Mouse (Mus musculus) embryonic facial prominence, embryonic 12.5 days (tissue): ENCODE data around the gene Timp4. TPM values are rescaled to one million over a fixed set of nuclear protein-coding genes. Genes with fewer than 3 reads are reported as not detected.

Experiments used
- ATAC-seq: fragments of 200-750 bp; cut with Nextera tagmentation; 2 replicates; pipeline ENCODE4 v1.8.0; 2017; ENCODE audit not compliant: insufficient number of reproducible peaks, insufficient read depth, low FRiP score, low TSS enrichment
- H3K27ac ChIP-seq: fragments of 300-500 bp; sonication (generic); 2 replicates; pipeline ENCODE4 v1.5.1; 2016; ENCODE audit warnings: mild to moderate bottlenecking
- H3K27me3 ChIP-seq: fragments of 300-500 bp; sonication (generic); 2 replicates; pipeline ENCODE4 v1.6.1; 2016; ENCODE audit warnings: mild to moderate bottlenecking, moderate library complexity
- H3K36me3 ChIP-seq: fragments of 300-500 bp; sonication (generic); 2 replicates; pipeline ENCODE4 v1.6.1; 2016; ENCODE audit warnings: mild to moderate bottlenecking
- H3K4me1 ChIP-seq: fragments of 300-500 bp; sonication (generic); 2 replicates; pipeline ENCODE4 v1.6.1; 2016
- H3K4me2 ChIP-seq: fragments of 300-500 bp; sonication (generic); replicated peaks from 2 replicates; pipeline ENCODE4 v1.6.1; 2016; ENCODE audit warnings: mild to moderate bottlenecking, moderate library complexity
- H3K4me3 ChIP-seq: fragments of 300-500 bp; sonication (generic); 2 replicates; pipeline ENCODE4 v1.5.1; 2016; ENCODE audit warnings: mild to moderate bottlenecking
- H3K9ac ChIP-seq: fragments of 300-500 bp; sonication (generic); 2 replicates; pipeline ENCODE4 v1.6.1; 2016; ENCODE audit warnings: mild to moderate bottlenecking, moderate library complexity
- H3K9me3 ChIP-seq: fragments of 300-500 bp; sonication (generic); 2 replicates; pipeline ENCODE4 v1.6.1; 2016; ENCODE audit warnings: mild to moderate bottlenecking, moderate library complexity
- WGBS: fragments of 180-500 bp; shearing (Covaris S2); methylation state at CpG from one replicate; pipeline ENCODE4 v1.1.7; 2016; 5-methylcytosine and 5-hydroxymethylcytosine counted together
- polyA plus RNA-seq: library from polyadenylated mRNA; unstranded; fragments of >200 nt; fragmentation: Nextera tagmentation; extraction: Ambion mirVana; gene quantifications from 2 replicates; pipeline ENCODE4 v1.2.1, GENCODE M21; 2016

Timp4 gene
- polyA plus RNA-seq, 1 experiment from 2014 or later = 0.47 TPM

- Histone ChIP-seq H3K27me3 (no peaks in the 10 kb centered on the region), H3K4me2 (no peak overlapping the region), H3K27ac (no peak overlapping the region), H3K4me3 (no peak overlapping the region), H3K9me3 (no peaks in the 10 kb centered on the region), H3K4me1 (peaks cover 8% of the 10 kb centered on the region; the same call in 1 of the 2 replicates), H3K36me3 (no peaks in the 10 kb centered on the region), H3K9ac (no peak overlapping the region)
- WGBS = 78% methylated on average over 9 of the region's 9 CpGs
- no peak for ATAC-seq
Observed at GRCm38 (mm10) chr6:115274705-115275104, 22.7 kb upstream of the Timp4 start.

DNA sequence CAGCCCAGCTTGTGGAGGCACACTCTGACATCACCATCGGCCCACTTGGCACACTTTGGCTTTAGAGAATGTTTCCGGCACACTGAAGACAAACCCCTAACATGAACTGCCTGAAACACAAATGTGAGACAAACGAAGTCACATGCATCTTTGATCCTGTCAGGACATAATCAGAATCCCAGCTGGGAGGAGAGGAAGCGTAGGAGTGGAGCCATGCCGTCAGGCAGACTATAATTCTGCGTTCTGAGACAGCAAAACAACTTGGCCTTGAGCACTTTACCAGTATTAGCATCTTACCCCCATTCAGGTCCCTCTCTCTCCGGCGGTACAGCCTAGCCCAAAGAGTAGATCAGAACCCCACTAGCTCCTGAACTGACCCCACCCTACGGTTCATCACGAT lies 21.3 kb upstream of the Timp4 start:
- no peak overlapping the region for H3K4me2 ChIP-seq
- H3K36me3 ChIP-seq = no peaks in the 10 kb centered on the region
- no peak for ATAC-seq
- no peak overlapping the region for H3K27ac ChIP-seq
- no peak overlapping the region for H3K9ac ChIP-seq
- H3K4me1 ChIP-seq = peaks cover 8% of the 10 kb centered on the region; the same call in 1 of the 2 replicates
- WGBS = 86% methylated on average over 10 of the region's 10 CpGs
- H3K4me3 ChIP-seq = no peak overlapping the region
- H3K27me3 ChIP-seq = no peaks in the 10 kb centered on the region
- H3K9me3 ChIP-seq = no peaks in the 10 kb centered on the region

- no peaks in the 10 kb centered on the region for H3K27me3 ChIP-seq
- no peaks in the 10 kb centered on the region for H3K9me3 ChIP-seq
- no peak overlapping the region for H3K27ac ChIP-seq
- no peaks in the 10 kb centered on the region for H3K36me3 ChIP-seq
- no peak overlapping the region for H3K9ac ChIP-seq
- WGBS = 18% methylated on average over 4 of the region's 4 CpGs
- no peak overlapping the region for H3K4me2 ChIP-seq
- H3K4me3 ChIP-seq = no peak overlapping the region
- ATAC-seq = 0 out of 2 replicates have a peak, but pooled peaks have one; percentile 35
- peaks cover 8% of the 10 kb centered on the region; the same call in 1 of the 2 replicates for H3K4me1 ChIP-seq
Observed at GRCm38 (mm10) chr6:115271866-115272271, 19.9 kb upstream of the Timp4 start.

GRCm38 (mm10) chr6:115271326-115271725 lies 19.3 kb upstream of the Timp4 start:
- Histone ChIP-seq H3K27me3 (no peaks in the 10 kb centered on the region), H3K9me3 (no peaks in the 10 kb centered on the region), H3K9ac (no peak overlapping the region), H3K4me1 (peaks cover 8% of the 10 kb centered on the region; the same call in 1 of the 2 replicates), H3K4me2 (no peak overlapping the region), H3K27ac (no peak overlapping the region), H3K36me3 (no peaks in the 10 kb centered on the region), H3K4me3 (no peak overlapping the region)
- no peak for ATAC-seq
- WGBS = 75% methylated on average over 3 of the region's 3 CpGs

DNA sequence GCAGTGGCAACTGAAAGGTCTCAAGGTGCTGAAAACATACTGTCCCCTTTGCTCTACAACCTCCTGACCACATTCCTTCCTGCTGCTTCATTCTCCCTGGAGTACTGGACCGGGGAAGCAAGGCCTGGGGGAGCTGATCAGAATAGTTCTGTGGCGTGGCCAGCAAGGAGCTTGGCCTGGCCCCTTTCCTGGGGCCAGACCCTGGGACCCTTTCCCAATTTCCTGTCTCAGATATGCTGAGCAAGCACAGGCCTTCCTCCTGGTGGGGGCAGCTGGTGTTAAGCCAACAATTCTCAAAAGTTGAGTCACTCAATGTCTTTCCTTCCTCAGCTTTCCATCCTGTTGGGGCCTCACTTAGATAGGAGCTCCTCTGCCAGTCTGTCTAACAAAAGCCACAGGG lies 18.1 kb upstream of the Timp4 start:
- H3K4me1 ChIP-seq = peaks cover 8% of the 10 kb centered on the region; the same call in 1 of the 2 replicates
- H3K9me3 ChIP-seq = no peaks in the 10 kb centered on the region
- H3K4me3 ChIP-seq = no peak overlapping the region
- H3K4me2 ChIP-seq = no peak overlapping the region
- WGBS = 37% methylated on average over 2 of the region's 2 CpGs
- H3K9ac ChIP-seq = no peak overlapping the region
- H3K27me3 ChIP-seq = no peaks in the 10 kb centered on the region
- ATAC-seq = no peak
- no peaks in the 10 kb centered on the region for H3K36me3 ChIP-seq
- H3K27ac ChIP-seq = no peak overlapping the region

- no peak overlapping the region for H3K4me2 ChIP-seq
- 71% methylated on average over 5 of the region's 5 CpGs for WGBS
- H3K36me3 ChIP-seq = no peaks in the 10 kb centered on the region
- ATAC-seq = no peak
- no peaks in the 10 kb centered on the region for H3K9me3 ChIP-seq
- peaks cover 8% of the 10 kb centered on the region; the same call in 1 of the 2 replicates for H3K4me1 ChIP-seq
- no peak overlapping the region for H3K27ac ChIP-seq
- no peak overlapping the region for H3K4me3 ChIP-seq
- no peak overlapping the region for H3K9ac ChIP-seq
- H3K27me3 ChIP-seq = no peaks in the 10 kb centered on the region
Observed at GRCm38 (mm10) chr6:115269561-115269960, 17.6 kb upstream of the Timp4 start.

DNA sequence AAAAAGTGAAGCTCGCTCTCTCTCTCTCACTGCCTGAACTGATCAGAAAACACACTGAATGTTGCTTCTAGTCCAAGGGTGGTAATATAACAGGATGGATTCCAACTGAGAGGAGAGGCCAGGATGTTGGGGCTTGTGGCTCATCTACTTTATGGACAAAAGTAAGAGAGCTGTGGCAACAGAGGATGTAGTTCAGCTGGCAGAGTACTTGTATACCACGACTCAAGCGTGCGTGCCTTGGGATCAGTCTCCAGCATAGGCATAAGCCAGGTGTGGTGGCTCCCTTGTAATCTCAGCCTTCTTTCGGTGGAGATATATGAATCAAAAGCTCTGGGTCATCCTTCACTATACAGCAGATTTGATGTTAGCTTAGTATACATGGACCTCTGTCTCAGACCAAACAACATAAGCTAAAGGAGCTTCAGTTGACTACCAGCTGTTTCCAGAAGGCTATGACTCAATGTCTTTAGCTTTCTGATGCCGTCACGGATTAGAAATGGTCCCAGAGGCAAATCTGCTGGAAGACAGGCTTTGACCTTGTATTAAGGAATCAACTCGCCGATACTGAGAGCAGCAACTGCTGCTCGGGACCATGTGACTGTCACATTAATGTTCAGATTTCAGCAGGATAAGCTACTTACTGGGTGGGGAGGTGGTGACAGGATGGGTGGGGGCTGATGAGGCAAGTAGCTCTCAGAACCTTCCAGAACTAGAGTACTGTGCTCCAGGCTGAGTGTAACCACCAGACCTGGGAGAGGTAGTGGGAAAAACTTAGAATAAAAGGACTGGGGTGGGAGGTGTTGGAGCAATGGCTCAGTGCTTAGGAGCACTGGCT lies 16.8 kb upstream of the Timp4 start:
- WGBS = 85% methylated on average over 10 of the region's 10 CpGs
- H3K9me3 ChIP-seq = no peaks in the 10 kb centered on the region
- H3K9ac ChIP-seq = no peak overlapping the region
- H3K4me2 ChIP-seq = no peak overlapping the region
- H3K36me3 ChIP-seq = no peaks in the 10 kb centered on the region
- ATAC-seq = no peak
- H3K4me1 ChIP-seq = peaks cover 8% of the 10 kb centered on the region; the same call in 1 of the 2 replicates
- no peak overlapping the region for H3K4me3 ChIP-seq
- H3K27me3 ChIP-seq = no peaks in the 10 kb centered on the region
- H3K27ac ChIP-seq = no peak overlapping the region

DNA sequence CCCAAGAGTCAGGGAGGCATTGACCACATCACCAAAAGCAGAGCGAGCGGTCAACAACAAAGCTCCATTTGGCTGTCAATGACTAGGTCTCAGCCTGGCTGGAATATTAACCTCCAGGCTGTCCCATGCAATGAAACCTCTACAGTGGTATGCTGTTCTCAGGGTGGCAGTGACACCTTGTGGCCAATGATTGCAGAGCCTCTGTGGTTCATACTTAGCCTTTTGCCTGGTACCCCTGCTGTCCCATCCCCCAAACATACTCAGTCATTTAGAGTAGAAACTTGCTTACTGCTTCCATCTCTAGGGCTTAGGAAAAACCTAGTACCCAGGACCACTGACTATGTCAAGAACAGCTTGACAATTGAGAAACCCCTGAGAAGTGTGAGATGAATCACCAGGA lies 15.9 kb upstream of the Timp4 start:
- no peaks in the 10 kb centered on the region for H3K27me3 ChIP-seq
- no peak overlapping the region for H3K9ac ChIP-seq
- peaks cover 8% of the 10 kb centered on the region; the same call in 1 of the 2 replicates for H3K4me1 ChIP-seq
- no peak for ATAC-seq
- no peak overlapping the region for H3K4me2 ChIP-seq
- H3K27ac ChIP-seq = no peak overlapping the region
- no peaks in the 10 kb centered on the region for H3K9me3 ChIP-seq
- WGBS = 46% methylated on average over 2 of the region's 2 CpGs
- no peaks in the 10 kb centered on the region for H3K36me3 ChIP-seq
- H3K4me3 ChIP-seq = no peak overlapping the region

DNA sequence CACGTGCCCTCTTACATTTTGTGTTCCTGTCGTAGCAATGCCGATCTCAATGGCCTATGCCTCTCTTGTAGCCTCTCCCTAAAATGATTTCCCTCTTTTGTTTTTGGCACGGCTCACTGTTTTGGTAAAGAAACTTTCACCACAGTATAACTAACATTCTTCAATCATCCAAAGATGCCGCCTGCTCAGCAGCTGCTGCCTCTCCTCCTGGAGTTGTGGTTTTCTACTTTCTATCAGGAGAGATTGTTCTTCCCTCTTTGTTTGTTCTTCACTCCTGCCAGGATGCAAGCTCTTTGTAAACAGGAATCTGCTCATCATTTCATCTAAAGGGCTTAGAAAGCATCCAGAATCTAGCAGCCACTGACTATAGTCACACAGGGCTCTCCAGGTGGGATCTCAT lies 14.8 kb upstream of the Timp4 start:
- H3K4me2 ChIP-seq = no peak overlapping the region
- H3K9ac ChIP-seq = no peak overlapping the region
- H3K4me3 ChIP-seq = no peak overlapping the region
- H3K36me3 ChIP-seq = no peaks in the 10 kb centered on the region
- H3K9me3 ChIP-seq = no peaks in the 10 kb centered on the region
- no peaks in the 10 kb centered on the region for H3K27me3 ChIP-seq
- no peak for ATAC-seq
- H3K27ac ChIP-seq = no peak overlapping the region
- peaks cover 4% of the 10 kb centered on the region; the same call in 1 of the 2 replicates for H3K4me1 ChIP-seq
- WGBS = 84% methylated on average over 5 of the region's 5 CpGs

GRCm38 (mm10) chr6:115260507-115260906 lies 8.5 kb upstream of the Timp4 start:
- ATAC-seq = no peak
- no peak overlapping the region for H3K4me3 ChIP-seq
- no peak overlapping the region for H3K27ac ChIP-seq
- H3K9me3 ChIP-seq = no peaks in the 10 kb centered on the region
- H3K4me1 ChIP-seq = no peaks in the 10 kb centered on the region
- no peak overlapping the region for H3K9ac ChIP-seq
- 85% methylated on average over 3 of the region's 3 CpGs for WGBS
- H3K4me2 ChIP-seq = no peak overlapping the region
- no peaks in the 10 kb centered on the region for H3K27me3 ChIP-seq
- H3K36me3 ChIP-seq = no peaks in the 10 kb centered on the region

- H3K4me1 ChIP-seq = peaks cover 6% of the 10 kb centered on the region
- ATAC-seq = no peak
- H3K36me3 ChIP-seq = no peaks in the 10 kb centered on the region
- H3K4me2 ChIP-seq = no peak overlapping the region
- H3K27ac ChIP-seq = no peak overlapping the region
- no peak overlapping the region for H3K9ac ChIP-seq
- H3K9me3 ChIP-seq = no peaks in the 10 kb centered on the region
- 0 out of 2 replicates have a peak, but pooled peaks cover 4% of the 10 kb centered on the region for H3K27me3 ChIP-seq
- WGBS = 84% methylated on average over 3 of the region's 3 CpGs
- no peak overlapping the region for H3K4me3 ChIP-seq
Observed at GRCm38 (mm10) chr6:115255171-115255570, 3.2 kb upstream of the Timp4 start.

DNA sequence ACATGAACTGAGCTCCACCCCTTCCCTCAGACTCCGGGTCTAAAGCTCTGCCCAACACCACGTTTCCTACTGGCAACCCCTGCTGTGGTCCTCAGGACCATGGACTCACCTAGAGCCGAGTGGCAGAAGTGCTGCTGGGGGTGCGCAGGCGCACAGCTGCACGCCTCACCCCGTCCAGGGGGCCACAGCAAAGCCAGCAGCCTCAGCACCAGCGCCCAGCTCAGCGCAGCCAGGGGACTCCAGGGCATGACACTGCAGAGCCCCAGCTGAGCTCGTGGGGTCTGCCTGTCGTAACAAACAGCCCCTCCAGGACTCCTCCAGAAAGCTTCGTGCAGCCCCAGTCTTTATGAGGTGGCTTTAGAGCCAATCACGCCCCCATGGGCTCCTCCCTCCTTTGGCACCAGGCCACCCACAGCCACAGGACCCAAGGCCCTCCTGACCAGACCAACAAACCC lies 447 bp downstream of the Timp4 start:
- no peak overlapping the region for H3K9ac ChIP-seq
- WGBS = 3% methylated on average over 13 of the region's 13 CpGs
- peak overlapping the region; percentile 9; the same call in 1 of the 2 replicates for H3K4me3 ChIP-seq
- peak overlapping the region; percentile 42 for H3K4me2 ChIP-seq
- no peaks in the 10 kb centered on the region for H3K9me3 ChIP-seq
- peaks cover 6% of the 10 kb centered on the region for H3K4me1 ChIP-seq
- no peak overlapping the region for H3K27ac ChIP-seq
- no peaks in the 10 kb centered on the region for H3K36me3 ChIP-seq
- no peak for ATAC-seq
- H3K27me3 ChIP-seq = 0 out of 2 replicates have a peak, but pooled peaks cover 4% of the 10 kb centered on the region
